Mouse (Mus musculus) cerebellum, adult 2 months (tissue): ENCODE data around the gene Gng5.

Source experiments
- CTCF ChIP-seq: fragments of 200-500 bp; IDR thresholded peaks from 2 replicates; pipeline ENCODE4 v1.5.1; 2011; ENCODE audit warnings: low read depth, mild to moderate bottlenecking, control low read depth, low read length, moderate library complexity, borderline replicate concordance; ENCODE audit not compliant: insufficient read depth
- POLR2A ChIP-seq: fragments of 200-500 bp; IDR thresholded peaks from 2 replicates; pipeline ENCODE4 v1.6.1; 2011; ENCODE audit warnings: low read length, control low read depth, borderline replicate concordance; ENCODE audit not compliant: insufficient read depth

- TF ChIP-seq CTCF (no peak), POLR2A (no peak)
These were observed 22.0 kb downstream of the Gng5 start for GRCm38 (mm10) chr3:146521652-146522020.
